Mouse (Mus musculus) frontal cortex, adult 2 months (tissue): ENCODE results near the gene Atoh8. TPM values are rescaled to one million over a fixed set of nuclear protein-coding genes. Genes with fewer than 3 reads are reported as not detected.

Source experiments
- DNase-seq, 2 experiments: peaks; one replicate each; pipeline ENCODE4 v3.0.0; 2022; ENCODE audit warnings: low spot score in 1 of 2; ENCODE audit errors: extremely low spot score in 1 of 2
- polyA plus RNA-seq: library from polyadenylated mRNA; depleted of rRNA; stranded (reverse); fragments of >200 nt; gene quantifications from 2 replicates; pipeline ENCODE4 v1.2.3, GENCODE M21; 2012

Gene Atoh8
- polyA plus RNA-seq, 1 experiment = 1.5 TPM

- no peak for DNase-seq
Measured at GRCm38 (mm10) chr6:72255294-72255693, 19.9 kb upstream of the Atoh8 start.

DNA sequence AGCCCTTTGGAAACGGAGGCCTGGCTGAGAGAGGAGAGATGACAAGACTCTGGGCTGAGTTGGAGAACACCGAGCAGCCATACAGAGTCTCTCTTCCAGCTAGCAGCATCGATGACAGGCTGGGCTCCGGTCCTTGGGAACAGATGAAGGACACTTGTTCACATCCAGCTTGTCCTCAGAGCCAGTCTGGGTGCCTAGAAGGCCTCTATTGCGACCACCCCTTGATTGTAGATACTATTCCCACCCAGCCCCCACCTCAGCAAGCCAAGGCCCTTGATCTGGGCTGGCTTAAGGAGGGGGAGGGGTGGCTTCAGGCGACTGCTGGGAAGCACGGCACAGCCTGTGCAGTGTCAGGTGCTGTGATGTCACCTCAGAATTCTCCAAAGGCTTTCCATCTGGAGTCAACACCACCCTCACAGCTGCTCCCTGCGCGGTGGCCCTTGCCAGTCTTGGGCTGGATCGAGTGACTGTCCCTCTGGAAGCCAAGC lies 19.3 kb upstream of the Atoh8 start:
- no peak for DNase-seq

DNA sequence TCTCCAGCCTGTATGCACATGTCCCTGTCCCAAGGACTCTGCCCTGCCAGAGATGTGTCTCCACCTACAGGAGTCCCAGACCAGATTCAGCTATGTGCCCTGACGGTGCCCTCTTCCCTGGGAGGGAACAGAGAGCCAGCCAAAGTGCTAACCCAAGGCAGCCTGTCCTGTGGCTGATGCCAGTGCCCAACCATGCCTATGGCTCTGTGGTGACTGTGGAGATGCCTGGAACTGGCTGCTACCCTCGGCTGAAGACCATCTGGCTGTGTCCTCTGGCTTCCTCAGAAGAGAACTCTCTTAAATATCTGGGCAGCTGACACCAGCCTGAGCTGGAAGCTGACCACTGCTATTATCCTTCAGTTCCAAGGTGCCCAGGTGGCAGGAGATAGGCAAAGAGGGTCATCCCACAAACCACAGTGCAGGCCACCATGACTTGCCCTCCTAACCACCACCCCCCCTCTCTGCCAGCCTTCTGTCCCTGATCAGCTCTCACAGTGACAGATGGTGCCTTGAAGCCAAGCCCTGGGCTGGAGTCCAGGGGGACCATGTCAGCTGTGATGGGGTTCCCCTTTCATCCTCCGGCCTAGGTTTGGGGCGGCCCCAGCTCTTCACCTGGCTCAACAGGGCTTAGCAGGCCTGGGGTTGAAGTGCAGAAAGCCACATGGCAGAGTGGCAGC lies 18.7 kb upstream of the Atoh8 start:
- DNase-seq = no peak

DNA sequence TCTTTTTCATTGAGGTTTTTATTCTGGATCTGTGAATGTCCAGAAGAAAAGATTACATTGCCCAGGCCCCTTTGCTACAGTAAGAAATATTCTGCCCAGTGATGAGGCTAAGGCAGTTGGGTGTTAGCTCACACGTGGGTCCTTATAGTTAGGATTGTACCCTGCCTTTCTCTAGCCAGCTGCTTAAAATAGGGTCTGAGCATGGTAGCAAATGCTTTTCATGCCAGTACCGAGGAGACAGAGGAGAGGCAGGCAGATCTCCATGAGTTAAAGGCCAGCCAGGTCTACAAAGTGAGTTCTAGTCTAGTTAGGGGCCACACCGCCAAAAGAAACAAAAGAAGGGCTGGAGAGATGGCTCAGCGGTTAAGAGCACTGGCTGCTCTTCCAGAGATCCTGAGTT lies 17.8 kb upstream of the Atoh8 start:
- DNase-seq = no peak

DNA sequence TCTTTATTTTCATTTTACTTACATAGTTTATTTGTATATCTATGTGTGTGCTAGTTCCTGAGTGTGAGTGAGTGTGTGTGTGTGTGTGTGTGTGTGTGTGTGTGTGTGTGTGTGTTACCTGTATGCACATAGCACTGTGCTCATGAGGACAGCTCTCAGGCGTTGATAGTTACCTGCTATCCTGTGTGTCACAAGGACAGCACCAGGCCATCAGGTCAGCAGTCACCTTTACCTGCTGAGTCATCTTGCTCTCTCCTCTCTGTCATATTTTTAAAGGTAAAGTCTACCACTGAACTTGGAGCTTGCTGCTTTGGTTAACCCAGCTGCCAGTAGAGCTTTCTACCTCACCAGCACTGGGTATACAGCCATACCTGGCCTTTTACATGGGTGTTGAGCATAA lies 17.1 kb upstream of the Atoh8 start:
- DNase-seq = no peak

DNA sequence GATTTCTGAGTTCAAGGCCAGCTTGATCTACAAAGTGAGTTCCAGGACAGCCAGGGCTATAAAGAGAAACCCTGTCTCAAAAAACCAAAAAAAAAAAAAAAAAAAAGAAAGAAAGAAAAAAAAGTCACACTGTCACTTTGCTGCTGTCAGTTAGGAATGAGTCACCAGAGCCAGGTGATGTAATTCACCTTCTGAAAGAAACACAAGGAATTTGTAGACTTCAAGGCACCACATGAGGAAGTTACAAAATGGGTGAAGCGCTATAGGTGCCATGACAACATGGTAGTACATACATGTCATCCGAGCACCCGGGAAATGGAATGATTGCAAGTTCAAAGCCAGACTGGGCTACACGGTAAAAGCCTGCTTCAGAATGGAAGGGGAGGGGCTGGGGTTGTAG lies 14.6 kb upstream of the Atoh8 start:
- DNase-seq = no peak

DNA sequence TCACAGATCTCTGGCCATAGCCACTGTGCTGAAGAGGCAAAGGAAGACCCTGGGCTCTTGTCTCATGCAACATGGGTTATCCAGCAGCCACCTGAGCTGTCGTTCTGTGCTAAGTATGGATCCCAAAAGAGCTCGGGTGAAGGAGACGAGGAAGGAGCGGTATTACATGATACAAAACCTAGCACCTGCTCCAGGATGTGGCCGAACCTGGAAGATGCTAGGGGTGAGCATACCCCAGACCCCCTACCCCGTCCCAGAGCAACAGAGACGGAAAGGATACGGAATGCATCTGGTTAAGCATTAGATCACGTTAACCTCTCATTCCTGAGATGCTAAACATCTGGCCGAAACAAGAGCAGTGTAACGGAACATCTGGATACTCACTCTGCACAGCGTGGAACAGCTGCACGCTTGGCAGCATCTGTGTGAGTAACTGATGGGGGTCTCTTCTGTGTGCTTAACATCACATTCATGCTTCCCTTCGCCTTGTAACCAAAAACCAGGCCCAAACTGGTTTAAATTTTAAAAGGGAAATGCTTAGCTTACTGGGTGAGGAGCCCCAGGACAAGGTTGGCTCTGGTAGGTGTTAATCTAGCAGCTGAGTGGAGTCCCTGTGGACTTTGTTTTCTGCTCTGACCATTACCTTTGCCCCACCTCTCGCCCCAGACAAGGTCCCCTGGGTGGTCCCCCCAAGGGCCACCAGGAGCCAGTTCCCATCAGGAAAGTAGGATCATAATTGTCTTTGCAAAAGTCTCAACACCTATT lies 13.0 kb upstream of the Atoh8 start:
- DNase-seq = no peak

DNA sequence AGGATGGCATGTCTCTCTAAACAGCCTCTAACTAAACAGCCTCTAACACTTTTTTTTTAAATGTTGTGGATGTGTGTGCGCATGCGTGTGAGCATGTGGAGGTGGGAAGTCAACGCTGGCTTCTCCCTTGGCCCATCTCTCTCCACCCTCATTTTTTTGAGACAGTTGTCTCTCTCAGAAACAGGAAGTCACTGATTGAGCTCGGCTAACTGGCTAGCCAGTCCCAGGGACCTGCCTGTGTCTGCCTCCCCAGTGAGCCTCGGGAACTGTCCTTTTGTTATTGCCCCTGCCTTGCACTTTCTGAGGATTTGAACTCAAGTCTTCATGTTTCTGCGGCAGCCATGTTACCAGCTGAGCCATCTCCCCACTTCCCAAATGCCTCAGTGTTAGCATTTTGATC lies 10.9 kb upstream of the Atoh8 start:
- no peak for DNase-seq

DNA sequence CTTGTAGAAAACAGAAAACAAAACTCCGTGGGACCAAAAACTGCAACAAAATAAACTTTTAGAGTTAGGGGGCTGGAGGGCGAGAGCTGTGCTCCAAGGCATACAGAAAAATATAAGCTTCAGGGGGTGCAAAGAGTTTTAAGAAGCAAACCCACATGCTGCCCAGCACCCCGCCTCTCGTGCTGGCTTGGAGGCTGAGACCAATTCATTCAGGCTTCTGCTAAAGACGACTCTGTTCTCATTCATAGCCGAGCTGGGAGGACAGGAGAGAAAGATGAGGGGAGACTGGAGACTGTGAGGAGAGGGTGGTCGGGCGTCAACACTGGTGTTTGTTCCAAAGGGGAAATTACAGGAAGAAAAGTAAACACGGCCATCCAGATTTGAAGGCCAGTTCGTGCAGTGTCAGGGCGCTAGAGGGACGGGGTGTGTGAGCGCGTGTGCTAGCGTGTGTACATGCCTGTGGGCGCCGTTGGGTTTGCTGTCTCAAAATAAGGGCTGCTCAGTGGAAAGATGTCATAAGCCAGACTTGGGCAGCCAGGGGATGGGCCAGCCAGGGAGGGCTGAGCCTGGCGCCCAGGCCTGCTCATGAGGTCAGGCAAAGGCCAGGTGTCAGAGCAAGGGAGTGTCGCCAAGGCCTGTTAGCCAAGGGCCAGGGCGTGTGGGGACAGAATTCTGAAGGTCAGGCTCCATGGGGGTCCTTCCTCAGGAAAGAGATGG lies 9.3 kb upstream of the Atoh8 start:
- DNase-seq = no peak

DNA sequence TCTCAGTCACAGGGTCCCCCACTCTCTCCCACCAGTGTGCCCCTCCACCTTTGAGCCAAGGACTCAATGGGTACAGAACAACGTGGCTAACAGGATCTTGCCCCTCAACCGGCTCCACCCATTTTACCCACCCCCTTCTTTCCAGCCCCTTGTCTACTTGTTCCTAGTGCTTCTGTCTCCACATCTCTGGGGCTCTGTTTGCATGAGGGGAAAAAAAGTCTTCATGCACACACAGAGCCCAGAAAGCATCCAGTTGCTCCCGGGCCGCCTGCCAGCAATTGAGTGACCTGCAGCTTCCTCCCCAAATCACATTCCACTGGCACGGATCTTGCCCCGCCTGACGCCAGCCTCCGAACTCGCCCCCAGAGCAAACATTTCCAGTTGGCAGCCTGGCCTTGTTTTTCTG lies 8.8 kb upstream of the Atoh8 start:
- DNase-seq = peak; percentile 41 to 70

DNA sequence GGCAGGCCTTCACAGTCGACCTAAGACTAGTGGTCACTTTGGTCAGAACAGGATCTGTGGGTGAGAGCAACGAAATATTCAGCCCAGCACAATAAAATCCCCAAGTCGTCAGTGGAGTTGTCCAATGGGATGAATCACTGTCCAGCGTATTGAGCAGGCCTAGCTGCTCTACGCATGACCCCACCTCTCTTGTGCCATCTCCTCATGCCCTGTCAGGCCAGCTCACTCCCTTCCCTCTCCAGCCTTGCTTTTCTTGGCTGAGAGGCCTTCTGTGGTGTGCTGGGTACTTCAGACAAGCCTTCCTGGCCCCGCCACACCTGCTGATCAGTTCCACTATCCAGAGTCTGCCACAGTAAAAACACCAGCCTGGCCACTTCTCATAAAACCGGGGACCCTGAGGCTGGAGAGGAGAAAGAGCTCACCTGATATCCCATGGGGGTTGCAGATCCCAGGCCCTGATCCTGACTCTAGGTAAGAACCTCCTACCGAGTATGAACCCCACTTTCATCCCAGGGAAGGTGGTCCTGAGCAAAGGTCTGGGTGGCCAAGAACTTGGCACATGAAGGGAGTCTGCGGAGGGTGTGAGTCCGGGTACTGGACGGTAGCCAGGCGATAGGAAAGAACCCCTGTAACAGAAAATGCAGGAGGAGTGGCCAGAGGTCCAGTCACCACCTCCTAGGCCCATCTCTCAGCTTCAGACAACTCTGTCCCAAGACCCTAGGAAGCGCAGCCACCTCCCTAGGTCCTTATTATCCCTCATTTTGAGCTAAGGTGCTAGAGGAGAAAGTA lies 7.3 kb upstream of the Atoh8 start:
- DNase-seq = no peak

DNA sequence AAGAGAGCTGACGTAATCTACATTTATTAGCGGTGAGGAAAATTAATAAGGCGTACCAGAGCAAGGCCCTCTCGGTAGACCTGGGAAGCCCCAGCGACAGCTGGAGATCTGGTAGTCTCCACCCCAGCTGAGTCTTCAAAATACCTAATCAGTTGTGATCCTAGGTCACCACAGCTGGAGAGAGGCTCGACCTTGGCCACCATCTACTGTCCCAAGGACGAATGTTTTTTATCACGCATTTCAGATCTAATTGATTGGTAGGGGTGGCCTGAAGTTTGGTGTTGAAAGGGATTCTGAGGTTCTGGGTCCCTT lies 6.4 kb upstream of the Atoh8 start:
- DNase-seq = no peak

DNA sequence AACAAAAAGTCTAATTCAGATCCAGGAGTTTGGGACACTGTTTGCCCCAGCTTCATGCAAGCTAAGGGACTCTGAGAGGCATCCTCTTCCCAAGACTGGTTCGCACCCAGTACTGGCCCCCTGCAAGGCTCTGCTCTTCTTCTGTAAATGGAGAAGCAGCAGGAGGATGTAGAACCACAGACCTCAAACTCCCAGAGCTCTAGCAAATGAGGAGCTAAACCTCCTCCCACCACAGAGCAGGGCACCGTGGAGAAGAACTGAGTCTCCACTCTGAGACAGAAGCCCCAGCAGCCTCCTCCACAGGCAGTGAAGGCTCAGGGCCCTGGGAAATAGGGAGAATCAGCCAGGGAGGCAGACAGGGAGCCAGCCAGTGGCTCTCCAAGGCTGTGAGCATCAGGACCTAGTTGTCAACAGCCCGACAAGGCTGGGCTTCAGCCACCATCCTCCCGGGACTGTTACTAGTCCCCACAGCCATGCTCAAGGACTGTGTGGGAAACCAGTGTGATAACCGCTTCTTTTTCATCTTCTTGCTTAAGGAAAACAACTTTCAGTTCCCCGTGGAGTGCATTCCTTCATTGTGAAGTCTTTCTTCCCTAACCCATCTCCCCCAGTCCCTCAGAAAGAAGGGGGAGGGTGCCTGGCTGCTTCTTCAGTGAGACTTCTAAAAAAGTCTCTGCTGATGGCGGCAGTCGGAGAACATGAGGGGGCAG lies 5.9 kb upstream of the Atoh8 start:
- peak in 1 of 2 experiments; percentile 26 for DNase-seq

GRCm38 (mm10) chr6:72240042-72240441 lies 4.7 kb upstream of the Atoh8 start:
- DNase-seq = no peak

- DNase-seq = peak; percentile 41 to 92
Measured at GRCm38 (mm10) chr6:72237035-72237434, 1.7 kb upstream of the Atoh8 start.

DNA sequence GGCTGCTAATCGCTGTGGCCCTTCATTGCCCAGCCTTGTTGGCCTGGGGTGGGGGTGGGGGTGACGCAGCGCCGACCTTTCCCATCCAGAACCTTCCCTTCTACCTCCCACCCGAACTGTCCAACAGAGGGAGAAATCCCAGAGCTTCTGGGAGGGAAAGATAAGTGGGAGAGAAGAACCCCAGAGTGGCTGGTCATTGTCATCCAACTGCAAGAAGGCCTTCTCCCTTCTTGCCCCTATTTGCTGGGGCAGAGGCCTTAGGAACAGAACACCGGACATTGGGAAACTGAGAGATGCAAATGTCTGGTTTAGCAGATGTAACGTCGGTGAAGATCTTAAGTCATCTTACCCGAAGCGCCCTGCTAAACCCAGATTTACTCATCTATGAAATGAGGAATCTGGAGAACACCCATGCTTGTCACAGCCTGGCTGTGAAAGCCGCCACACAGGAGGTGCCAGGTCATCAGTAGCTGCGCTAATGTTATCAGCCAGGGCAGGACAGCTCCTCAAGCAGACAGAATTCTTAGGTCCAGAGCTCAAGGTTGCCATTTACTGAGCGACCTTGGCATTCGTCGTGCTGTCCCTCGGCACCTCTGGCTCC lies 530 bp upstream of the Atoh8 start:
- DNase-seq = no peak

GRCm38 (mm10) chr6:72234372-72235097 lies 842 bp downstream of the Atoh8 start:
- no peak for DNase-seq

- DNase-seq = no peak
Measured at GRCm38 (mm10) chr6:72233950-72234349, 1.4 kb downstream of the Atoh8 start.

DNA sequence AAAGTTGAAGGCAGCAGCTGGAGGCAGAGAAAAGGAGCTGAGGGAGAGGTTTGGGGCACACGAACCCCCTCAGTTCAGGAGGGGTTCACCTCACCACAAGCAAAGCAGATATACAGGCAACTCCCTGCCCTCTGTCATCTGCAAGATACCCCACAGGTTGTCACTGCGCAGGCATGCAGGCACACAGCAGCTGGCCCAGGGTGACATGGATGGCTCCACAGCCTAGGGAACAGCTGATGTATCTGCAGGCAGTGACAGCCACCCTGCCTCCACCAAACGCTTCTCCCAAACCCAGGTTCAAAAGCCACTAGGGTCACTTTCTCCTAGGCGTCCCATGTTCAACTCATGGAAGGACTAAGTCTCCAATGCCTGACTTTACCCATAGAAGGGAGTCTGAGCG lies 2.5 kb downstream of the Atoh8 start:
- no peak for DNase-seq
